Mouse (Mus musculus): ENCODE measurements around the gene Nfam1.

DNA sequence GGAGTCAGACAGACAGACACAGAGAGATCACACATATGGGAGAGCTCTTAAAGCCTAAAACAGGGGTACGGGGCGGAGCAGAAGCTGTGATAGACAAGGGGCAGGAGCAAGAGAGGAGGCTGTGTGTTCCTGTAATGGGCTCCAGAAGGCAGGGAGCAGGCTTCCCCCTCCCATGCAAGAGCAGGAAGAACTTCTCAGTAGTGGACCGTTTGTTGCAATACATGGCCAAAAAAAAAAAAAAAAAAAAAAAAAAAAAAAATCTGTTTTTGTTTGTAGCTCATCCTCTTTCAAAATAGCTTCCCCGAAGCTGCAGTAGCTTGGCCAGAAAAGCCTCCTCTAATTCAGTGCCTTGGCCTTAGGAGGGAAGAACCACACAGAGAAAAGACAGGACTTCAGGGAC, 2.2 kb downstream of the Nfam1 start:
- no peak for TF ChIP-seq CTCF (IDR thresholded peaks at IDR 0.05; ENCODE audit: borderline replicate concordance, control insufficient read depth, extremely low read depth, insufficient read depth, low read length, poor library complexity)
- TF ChIP-seq POLR2A (IDR thresholded peaks at IDR 0.05; ENCODE audit: control insufficient read depth, extremely low read depth, insufficient read depth, low read length, poor library complexity): no peak

Data from thymus, adult 2 months (tissue).